Mouse (Mus musculus): Measurements from ENCODE around the gene Hypk. TPM values are rescaled to one million over a fixed set of nuclear protein-coding genes. Genes with fewer than 3 reads are reported as not detected.
A peak's percentile ranks its signal among the peaks of the same experiment; 100 is the strongest.

Hypk gene
- polyA plus RNA-seq (2015; fragmentation: Nextera tagmentation; extraction: Ambion mirVana): 97.0 and 99.5 TPM in 2 replicates

DNA sequence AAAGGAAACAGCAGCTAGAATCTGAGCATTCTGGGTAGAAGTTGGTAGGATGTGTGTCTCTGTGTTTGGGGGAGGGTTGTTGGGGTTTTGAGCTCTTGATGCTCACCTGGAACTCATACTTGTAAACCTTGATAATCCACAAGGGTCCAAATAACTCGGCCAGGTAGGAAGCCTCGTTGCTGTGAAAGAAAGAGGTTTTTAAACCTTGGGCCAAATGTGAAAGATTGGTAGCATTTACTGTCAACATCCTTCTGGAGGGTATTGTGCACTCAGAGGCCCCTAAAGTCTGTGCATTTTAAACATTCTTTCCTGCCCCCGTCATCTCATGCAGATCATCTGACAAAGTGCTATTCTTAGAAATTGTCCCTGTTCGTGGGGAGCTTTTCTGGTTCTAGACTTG lies at the start of gene Hypk:
Gene Hypk (plus strand): TSS at position 301 of the 400 bp plus-strand sequence.
- WGBS: 49% methylated on average over 4 of the region's 4 CpGs

DNA sequence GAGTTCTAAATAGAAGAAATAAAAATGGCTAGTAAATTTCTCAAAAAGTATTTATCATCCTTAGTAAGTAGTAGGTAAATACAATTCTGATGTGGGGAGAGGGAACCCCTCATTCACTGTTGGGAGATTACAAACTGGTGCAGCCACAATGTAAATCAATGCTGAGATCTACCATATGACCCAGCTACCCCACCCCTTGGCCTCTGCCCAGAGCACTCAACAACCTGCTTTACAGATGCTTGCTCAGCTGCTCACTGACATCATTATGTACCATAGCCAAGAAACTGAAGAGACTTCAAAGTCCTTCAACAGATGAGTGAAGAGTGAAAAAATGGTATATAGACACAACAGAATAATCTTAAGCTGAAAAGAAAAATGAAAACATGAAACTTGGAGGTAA lies 49.8 kb upstream of the Hypk start:
- no peak for ATAC-seq (ENCODE audit: borderline replicate concordance, extremely low read depth, low FRiP score, low TSS enrichment)
- Histone ChIP-seq H3K27ac (no peak overlapping the region), H3K27me3 (no peaks in the 10 kb centered on the region), H3K36me3 (no peaks in the 10 kb centered on the region), H3K9ac (no peak overlapping the region), H3K9me3 (no peaks in the 10 kb centered on the region), H3K4me3 (no peak overlapping the region), H3K4me2 (no peak overlapping the region), H3K4me1 (no peaks in the 10 kb centered on the region)

More for the DNA sequence above, at the start of gene Hypk:
- H3K27me3 ChIP-seq: no peaks in the 10 kb centered on the region
- H3K27ac ChIP-seq: no peak within 1 kb of the TSS
- H3K36me3 ChIP-seq: peaks cover 23% of the 10 kb centered on the region
- no peaks in the 10 kb centered on the region for H3K9me3 ChIP-seq
- ATAC-seq (ENCODE audit: borderline replicate concordance, extremely low read depth, low FRiP score, low TSS enrichment): no peak
- no peak within 1 kb of the TSS for H3K4me2 ChIP-seq
- no peak within 1 kb of the TSS; the same call in 1 of the 2 replicates for H3K9ac ChIP-seq
- peaks cover 30% of the 10 kb centered on the region for H3K4me1 ChIP-seq
- H3K4me3 ChIP-seq: no peak within 1 kb of the TSS

DNA sequence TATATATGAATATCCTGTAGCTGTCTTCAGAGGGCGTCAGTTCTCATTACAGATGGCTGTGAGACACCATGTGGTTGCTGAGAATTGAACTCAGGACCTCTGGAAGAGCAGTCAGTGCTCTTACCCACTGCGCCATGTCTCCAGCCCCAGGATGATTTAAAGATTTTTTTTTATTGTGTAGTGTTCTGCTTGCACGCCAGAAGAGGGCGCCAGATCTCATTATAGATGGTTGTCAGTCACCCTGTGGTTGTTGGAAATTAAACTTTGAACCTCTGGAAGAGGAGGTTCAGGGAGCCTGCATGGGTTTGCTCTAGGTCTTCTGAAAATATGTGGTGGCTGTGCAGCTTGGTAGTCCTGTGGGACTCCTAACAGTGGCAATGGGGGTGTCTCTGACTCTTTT lies 44.9 kb upstream of the Hypk start:
- Histone ChIP-seq H3K9ac (no peak overlapping the region), H3K27me3 (no peaks in the 10 kb centered on the region), H3K4me1 (peaks cover 3% of the 10 kb centered on the region), H3K36me3 (no peaks in the 10 kb centered on the region), H3K9me3 (no peaks in the 10 kb centered on the region), H3K27ac (no peak overlapping the region), H3K4me2 (no peak overlapping the region), H3K4me3 (no peak overlapping the region)
- WGBS: 31% methylated on average over 4 of the region's 4 CpGs
- ATAC-seq (ENCODE audit: borderline replicate concordance, extremely low read depth, low FRiP score, low TSS enrichment): no peak

DNA sequence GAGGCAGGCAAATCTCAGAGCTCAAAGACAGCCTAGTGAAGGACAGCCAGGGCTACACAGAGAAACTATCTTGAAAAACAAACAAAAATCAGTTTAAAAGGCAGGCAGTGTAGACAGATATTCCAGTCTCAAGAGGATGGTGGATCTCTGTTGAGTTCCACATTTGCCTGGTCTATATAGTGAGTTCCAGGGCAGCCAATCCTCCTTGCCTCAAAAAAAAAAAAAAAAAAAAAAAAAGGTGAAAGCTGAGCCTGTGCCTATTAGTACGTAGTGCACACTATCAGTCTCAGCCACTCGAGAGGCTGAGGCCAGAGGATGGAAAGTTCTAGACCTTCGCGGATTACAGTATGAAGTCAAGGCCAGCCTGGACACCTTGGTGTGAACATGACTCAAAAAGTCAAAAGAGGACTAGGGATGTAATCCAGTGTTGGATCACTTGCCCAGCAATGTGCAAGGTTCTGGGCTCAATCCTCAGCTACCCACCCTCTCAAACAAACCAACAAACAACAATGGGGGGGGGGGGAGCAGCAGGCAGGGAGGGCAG lies 40.2 kb upstream of the Hypk start:
- H3K4me3 ChIP-seq: peak overlapping the region; percentile 89
- H3K4me1 ChIP-seq: peaks cover 20% of the 10 kb centered on the region
- peak overlapping the region; percentile 98 for H3K27ac ChIP-seq
- peak overlapping the region; percentile 69 for H3K9ac ChIP-seq
- no peaks in the 10 kb centered on the region for H3K27me3 ChIP-seq
- H3K9me3 ChIP-seq: no peaks in the 10 kb centered on the region
- peak; percentile 13; the same call in 1 of the 2 replicates for ATAC-seq (ENCODE audit: borderline replicate concordance, extremely low read depth, low FRiP score, low TSS enrichment)
- H3K4me2 ChIP-seq: peak overlapping the region; percentile 67
- WGBS: 7% methylated on average over 4 of the region's 4 CpGs
- H3K36me3 ChIP-seq: peaks cover 15% of the 10 kb centered on the region

DNA sequence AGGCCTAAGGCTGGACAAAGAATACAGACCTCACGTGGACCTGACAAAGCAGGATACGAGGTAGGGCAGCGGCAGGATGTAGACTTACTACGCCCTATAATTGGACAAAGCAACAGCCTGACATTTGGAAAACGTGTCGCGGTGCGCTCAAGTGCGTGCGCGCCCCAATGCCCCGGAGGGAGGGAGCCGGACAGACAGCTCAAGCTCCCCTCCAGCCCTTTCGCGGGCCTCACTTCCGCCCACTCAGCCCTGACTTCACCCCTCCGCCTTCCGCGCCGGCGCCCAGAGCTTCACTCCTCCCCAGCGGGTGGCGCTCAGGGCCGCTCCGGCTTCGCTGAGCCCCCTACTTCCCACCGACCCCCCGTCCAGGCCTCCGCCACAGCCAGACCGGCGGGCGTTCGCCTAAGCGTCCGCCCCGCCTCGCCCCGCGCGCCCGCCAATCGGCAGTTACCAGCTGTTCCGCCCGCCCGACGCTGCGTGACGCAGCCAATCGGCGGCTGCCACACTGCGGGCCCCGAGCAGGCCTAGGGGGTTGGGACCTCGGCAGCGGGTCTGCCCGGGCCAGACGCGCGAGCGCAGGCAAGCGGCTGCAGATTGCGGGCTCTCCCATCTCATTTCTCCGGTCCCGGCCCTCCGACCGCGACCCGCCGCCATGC lies 39.6 kb upstream of the Hypk start, which contains the start of the genes Pdia3 and Catsper2:
Gene Pdia3 (plus strand): TSS at position 389 of the 656 bp plus-strand sequence.
Gene Catsper2 (minus strand): TSS at position 406 of the 656 bp plus-strand sequence.
- H3K9ac ChIP-seq: peak within 1 kb of the TSS; percentile 100

DNA sequence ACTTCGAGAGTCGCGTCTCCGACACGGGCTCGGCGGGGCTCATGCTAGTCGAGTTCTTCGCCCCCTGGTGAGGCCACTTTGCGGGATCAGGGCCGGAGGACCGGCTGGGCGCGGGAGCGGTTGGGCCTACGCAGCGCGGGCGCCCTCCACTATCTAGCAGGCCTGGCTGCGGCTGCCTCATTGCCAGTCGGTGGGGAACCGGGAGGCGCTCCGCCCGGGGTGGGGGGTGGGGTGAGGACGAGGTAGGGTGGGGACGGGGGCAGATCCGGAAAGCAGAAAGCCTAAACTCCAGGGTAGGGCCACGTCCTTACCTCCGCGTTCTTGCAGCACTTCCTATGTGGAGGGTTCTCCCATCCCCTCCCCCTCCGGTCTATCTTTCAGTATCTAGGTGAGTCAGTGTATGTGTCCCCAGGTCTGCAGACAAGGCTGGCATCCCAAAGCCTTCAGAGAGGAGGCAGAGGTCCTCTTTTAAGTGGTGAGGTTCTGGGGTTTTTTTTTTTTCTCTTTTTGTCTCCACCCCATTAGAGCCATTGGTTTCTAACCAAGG lies 38.9 kb upstream of the Hypk start:
- no peaks in the 10 kb centered on the region for H3K9me3 ChIP-seq
- peak overlapping the region; percentile 100 for H3K9ac ChIP-seq
- H3K36me3 ChIP-seq: peaks cover 28% of the 10 kb centered on the region
- peak overlapping the region; percentile 56 for H3K4me2 ChIP-seq
- peak overlapping the region; percentile 89 for H3K4me3 ChIP-seq
- ATAC-seq (ENCODE audit: borderline replicate concordance, extremely low read depth, low FRiP score, low TSS enrichment): peak; percentile 49
- H3K4me1 ChIP-seq: peaks cover 26% of the 10 kb centered on the region
- WGBS: 0% methylated on average over 32 of the region's 32 CpGs
- H3K27ac ChIP-seq: peak overlapping the region; percentile 98
- H3K27me3 ChIP-seq: no peaks in the 10 kb centered on the region

More for the DNA sequence above, 39.6 kb upstream of the Hypk start, which contains the start of the genes Pdia3 and Catsper2:
- Histone ChIP-seq H3K9me3 (no peaks in the 10 kb centered on the region), H3K4me1 (peaks cover 20% of the 10 kb centered on the region), H3K4me2 (peak within 1 kb of the TSS; percentile 67), H3K27ac (peak within 1 kb of the TSS; percentile 98), H3K4me3 (peak within 1 kb of the TSS; percentile 89), H3K36me3 (peaks cover 21% of the 10 kb centered on the region), H3K27me3 (no peaks in the 10 kb centered on the region)
- under 1% methylated on average over 66 of the region's 68 CpGs for WGBS
- ATAC-seq (ENCODE audit: borderline replicate concordance, extremely low read depth, low FRiP score, low TSS enrichment): peak; percentile 99

DNA sequence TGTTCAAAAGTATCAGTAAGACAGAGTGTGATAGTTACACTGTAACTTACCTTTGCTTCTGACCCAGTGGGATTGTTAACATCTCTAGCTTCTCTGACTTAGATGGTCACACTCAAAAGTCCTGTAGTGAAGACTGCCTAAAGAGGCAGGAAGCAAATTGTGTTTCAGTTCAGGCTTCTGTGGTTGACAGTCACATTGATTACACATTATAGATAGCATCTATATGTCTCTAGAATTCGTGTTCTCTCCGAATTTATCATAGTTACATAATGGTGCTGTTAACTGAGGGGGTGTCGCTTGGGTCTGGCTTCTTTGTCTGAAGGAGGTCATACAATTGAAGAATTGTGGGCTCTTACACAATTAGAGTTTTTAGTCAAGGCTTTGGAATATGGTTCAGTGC lies 38.0 kb upstream of the Hypk start:
- no peak for ATAC-seq (ENCODE audit: borderline replicate concordance, extremely low read depth, low FRiP score, low TSS enrichment)
- Histone ChIP-seq H3K27ac (no peak overlapping the region), H3K36me3 (peaks cover 28% of the 10 kb centered on the region), H3K4me3 (peak overlapping the region; percentile 89), H3K9ac (peak overlapping the region; percentile 100), H3K4me1 (peaks cover 26% of the 10 kb centered on the region), H3K9me3 (no peaks in the 10 kb centered on the region), H3K27me3 (no peaks in the 10 kb centered on the region), H3K4me2 (peak overlapping the region; percentile 56)
- WGBS: 25% methylated on average over 3 of the region's 3 CpGs

DNA sequence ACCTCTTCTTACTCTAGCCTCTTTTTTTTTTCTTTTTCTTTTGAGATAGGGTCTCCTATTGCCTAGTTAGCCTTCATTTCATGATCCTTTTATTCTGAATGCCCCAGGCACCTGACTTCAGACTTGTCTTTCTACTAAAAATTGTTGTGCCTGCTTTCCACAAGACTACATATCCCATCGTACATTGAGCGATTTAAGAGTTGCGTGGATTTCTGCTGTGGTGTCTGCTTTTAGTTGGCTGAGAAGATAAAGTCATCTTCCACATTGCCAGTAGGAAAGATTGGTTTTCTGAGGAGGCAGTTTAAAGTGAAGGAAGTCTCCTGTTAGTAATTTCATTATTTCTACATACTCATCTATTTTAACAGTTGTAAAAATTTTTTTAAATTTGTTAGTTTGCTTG lies 37.5 kb upstream of the Hypk start:
- Histone ChIP-seq H3K4me1 (peaks cover 26% of the 10 kb centered on the region), H3K27ac (no peak overlapping the region), H3K36me3 (peaks cover 28% of the 10 kb centered on the region), H3K9me3 (no peaks in the 10 kb centered on the region), H3K27me3 (no peaks in the 10 kb centered on the region), H3K4me2 (peak overlapping the region; percentile 56), H3K9ac (peak overlapping the region; percentile 100; the same call in 1 of the 2 replicates), H3K4me3 (peak overlapping the region; percentile 89)
- 68% methylated on average over 3 of the region's 3 CpGs for WGBS
- no peak for ATAC-seq (ENCODE audit: borderline replicate concordance, extremely low read depth, low FRiP score, low TSS enrichment)

DNA sequence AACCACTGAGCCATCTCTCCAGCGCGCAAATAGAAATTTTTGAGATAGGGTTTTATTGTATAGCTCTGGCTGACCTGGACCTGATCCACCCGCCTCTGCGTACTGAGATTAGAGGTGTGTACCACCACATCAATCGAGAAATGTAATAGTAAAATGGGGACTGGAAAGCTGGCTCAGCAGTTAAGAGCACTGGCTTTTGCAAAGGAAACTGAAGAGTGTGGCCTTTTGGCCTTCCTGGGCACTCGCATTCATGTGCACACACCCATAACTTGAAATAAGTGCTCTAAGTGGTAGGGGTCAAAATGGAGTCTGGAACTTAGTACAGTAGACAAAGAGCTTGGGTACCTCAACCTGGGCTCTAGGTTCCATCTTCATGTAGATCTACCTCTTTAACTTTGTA lies 36.7 kb upstream of the Hypk start:
- Histone ChIP-seq H3K36me3 (peaks cover 32% of the 10 kb centered on the region), H3K4me2 (peak overlapping the region; percentile 56), H3K27ac (no peak overlapping the region), H3K9ac (no peak overlapping the region), H3K9me3 (no peaks in the 10 kb centered on the region), H3K4me1 (peaks cover 26% of the 10 kb centered on the region), H3K4me3 (no peak overlapping the region; the same call in 1 of the 2 replicates), H3K27me3 (no peaks in the 10 kb centered on the region)
- WGBS: 79% methylated on average over 6 of the region's 6 CpGs
- ATAC-seq (ENCODE audit: borderline replicate concordance, extremely low read depth, low FRiP score, low TSS enrichment): no peak

DNA sequence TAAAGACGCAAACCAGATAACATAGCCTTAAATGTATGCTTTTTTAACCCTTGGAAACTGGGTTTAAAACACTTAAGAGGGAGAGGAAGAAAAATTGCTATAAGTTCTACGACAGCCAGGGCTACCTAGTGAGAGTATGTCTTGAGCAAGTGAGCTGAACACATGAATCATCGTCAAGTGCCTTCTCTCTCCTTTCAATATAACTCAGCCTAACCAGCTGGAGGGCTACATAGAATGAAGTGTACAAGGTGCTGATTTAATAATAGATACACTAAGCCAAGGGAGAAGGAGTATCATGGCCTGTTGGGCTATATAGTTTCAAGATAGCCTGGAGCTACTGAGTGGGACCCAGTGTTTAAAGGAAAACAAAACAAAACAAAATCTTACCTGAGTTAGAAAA lies 34.6 kb upstream of the Hypk start:
- H3K27ac ChIP-seq: no peak overlapping the region
- no peak for ATAC-seq (ENCODE audit: borderline replicate concordance, extremely low read depth, low FRiP score, low TSS enrichment)
- H3K4me3 ChIP-seq: no peak overlapping the region
- H3K36me3 ChIP-seq: peaks cover 51% of the 10 kb centered on the region
- H3K4me2 ChIP-seq: no peak overlapping the region
- peaks cover 23% of the 10 kb centered on the region for H3K4me1 ChIP-seq
- H3K27me3 ChIP-seq: no peaks in the 10 kb centered on the region
- WGBS: 82% methylated on average over 3 of the region's 3 CpGs
- H3K9ac ChIP-seq: no peak overlapping the region
- no peaks in the 10 kb centered on the region for H3K9me3 ChIP-seq

DNA sequence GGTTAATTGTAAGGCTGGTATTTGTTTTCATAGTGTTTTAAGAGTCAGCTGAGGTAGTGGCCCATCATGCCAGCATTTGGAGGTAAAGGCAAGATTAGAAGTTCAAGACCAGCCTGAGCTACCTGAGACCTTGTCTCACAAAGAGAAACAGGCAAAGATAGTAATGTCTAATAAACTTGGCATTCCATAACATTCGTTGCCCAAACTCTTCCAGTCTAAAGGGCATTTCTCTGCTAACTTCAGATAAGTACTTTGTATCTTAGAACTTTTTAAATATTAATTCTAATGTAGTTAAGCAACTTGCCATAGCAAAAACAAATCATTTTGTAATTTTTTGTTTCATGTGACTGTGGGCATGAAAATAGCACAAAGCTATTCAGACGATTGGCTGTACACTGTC lies 29.9 kb upstream of the Hypk start:
- Histone ChIP-seq H3K27ac (no peak overlapping the region), H3K36me3 (peaks cover 71% of the 10 kb centered on the region), H3K4me2 (no peak overlapping the region), H3K9ac (no peak overlapping the region), H3K4me3 (no peak overlapping the region), H3K9me3 (no peaks in the 10 kb centered on the region), H3K27me3 (no peaks in the 10 kb centered on the region), H3K4me1 (0 out of 2 replicates have a peak, but pooled peaks cover 6% of the 10 kb centered on the region)
- WGBS: 93% methylated on average over 2 of the region's 2 CpGs
- no peak for ATAC-seq (ENCODE audit: borderline replicate concordance, extremely low read depth, low FRiP score, low TSS enrichment)

DNA sequence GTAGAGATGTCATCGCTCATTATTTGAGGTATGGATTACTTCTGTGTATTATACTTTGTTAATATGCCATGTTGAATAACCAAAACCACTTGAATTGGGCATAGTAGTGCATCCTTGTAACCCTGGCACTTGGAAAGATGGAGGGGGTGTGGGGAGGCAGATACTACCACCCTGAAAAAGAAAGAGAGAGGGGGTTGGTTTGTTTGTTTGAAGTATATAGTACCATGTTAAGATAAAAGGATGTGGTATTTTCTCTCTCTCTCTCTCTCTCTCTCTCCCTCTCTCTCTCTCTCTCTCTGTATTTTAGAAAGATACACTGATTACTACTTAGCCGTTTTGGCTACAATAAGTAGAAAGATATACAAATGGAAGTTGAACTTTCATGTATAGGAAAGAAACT lies 27.2 kb upstream of the Hypk start:
- WGBS: 88% methylated on average over 2 of the region's 2 CpGs
- H3K9me3 ChIP-seq: no peaks in the 10 kb centered on the region
- H3K27ac ChIP-seq: no peak overlapping the region
- H3K27me3 ChIP-seq: no peaks in the 10 kb centered on the region
- H3K4me3 ChIP-seq: no peak overlapping the region
- H3K4me2 ChIP-seq: no peak overlapping the region
- peaks cover 87% of the 10 kb centered on the region for H3K36me3 ChIP-seq
- no peak overlapping the region for H3K9ac ChIP-seq
- no peaks in the 10 kb centered on the region for H3K4me1 ChIP-seq
- ATAC-seq (ENCODE audit: borderline replicate concordance, extremely low read depth, low FRiP score, low TSS enrichment): no peak
